Mouse (Mus musculus) monocyte, adult 59 days (primary cell): ENCODE measurements around the gene Rps19bp1. TPM values are rescaled to one million over a fixed set of nuclear protein-coding genes. Genes with fewer than 3 reads are reported as not detected.

Experiments used
- total RNA-seq, 2 experiments: library from RNA; stranded (reverse); gene quantifications; one replicate each; pipeline ENCODE4 v1.2.4; 2023

Rps19bp1 gene
- total RNA-seq = 10 to 100 TPM; 17.5 to 20.5 TPM

GRCm38 (mm10) chr15:80263610-80264575, at the start of gene Rps19bp1:
Gene Rps19bp1 (minus strand): TSS chr15:80264315.

GRCm38 (mm10) chr15:80286851-80287415, 22.8 kb upstream of the Rps19bp1 start, which contains the start of gene Cacna1i:
Gene Cacna1i (plus strand): TSS chr15:80287238.

GRCm38 (mm10) chr15:80254847-80255645, 9.1 kb downstream of the Rps19bp1 start, which contains the start of gene Atf4:
Gene Atf4 (plus strand): TSS chr15:80255184.

GRCm38 (mm10) chr15:80235535-80235934, 28.6 kb downstream of the Rps19bp1 start, which contains the start of gene AC140267.1:
Gene AC140267.1 (plus strand): TSS chr15:80235835.

GRCm38 (mm10) chr15:80233733-80234509, 30.2 kb downstream of the Rps19bp1 start, which contains the start of gene Mief1:
Gene Mief1 (plus strand): TSS chr15:80234018.

Other genes starting within 250 kb of the Rps19bp1 start
- 10 to 100 TPM; 55.6 to 68.4 TPM for gene Pdgfb, start 249.3 kb downstream of the Rps19bp1 start, total RNA-seq
- gene Syngr1, start 173.0 kb downstream of the Rps19bp1 start, total RNA-seq = not detected
- gene Rpl3, start 172.4 kb downstream of the Rps19bp1 start, total RNA-seq = 100 to 1,000 TPM; 625 to 720 TPM
- 10 to 100 TPM; 17.3 to 19.0 TPM for gene Tab1, start 131.2 kb downstream of the Rps19bp1 start, total RNA-seq
- under 1 TPM in 1 of 2 experiments, not detected in 1; 0.10 TPM for gene Mgat3, start 90.6 kb downstream of the Rps19bp1 start, total RNA-seq
- 10 to 100 TPM; 35.5 to 40.5 TPM for gene Mief1, start 30.3 kb downstream of the Rps19bp1 start, total RNA-seq
- gene AC140267.1, start 28.5 kb downstream of the Rps19bp1 start, total RNA-seq = 10 to 100 TPM in 1 of 2 experiments, not detected in 1; 17.9 TPM
- 100 to 1,000 TPM; 428 to 441 TPM for gene Atf4, start 9.1 kb downstream of the Rps19bp1 start, total RNA-seq
- under 1 TPM; 0.06 to 0.21 TPM for gene Cacna1i, start 22.9 kb upstream of the Rps19bp1 start, total RNA-seq